ENCODE assay signal across 14 mouse cellular contexts in the genomic region with DNA sequence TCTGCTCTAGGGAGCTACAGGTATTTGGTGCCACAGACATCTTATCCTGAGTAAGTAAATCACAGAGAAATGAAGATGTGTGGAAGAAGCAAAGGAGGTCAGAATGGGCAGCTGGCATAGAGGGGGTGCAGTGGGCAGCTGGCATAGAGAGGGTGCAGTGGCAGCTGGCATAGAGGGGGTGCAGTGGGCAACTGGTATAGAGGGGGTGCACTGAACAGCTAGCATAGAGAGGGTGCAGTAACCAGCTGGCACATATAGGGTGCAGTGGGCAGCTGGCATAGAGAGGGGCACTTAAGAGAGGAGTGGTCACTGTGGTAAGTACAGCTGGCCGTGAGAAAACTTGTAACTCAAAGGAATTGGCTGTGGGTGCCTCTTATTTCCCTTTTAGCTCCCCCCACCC.
"Had no signal": no experiment of that assay in that cellular context is flagged by ENCODE, and none has a peak within 500 bp of the region (broad histone marks: within the 10 kb centered on the region; RNA-seq: fewer than 3 reads in every experiment).

No protein-coding gene starts in this region.

- H3K27me3 ChIP-seq: liver, embryonic 12.5 days; neural tube, embryonic 12.5 days had no signal

- H3K9ac ChIP-seq: kidney, embryonic 15.5 days; limb, embryonic 15.5 days; liver, embryonic 12.5 days; midbrain, embryonic 12.5 days; neural tube, embryonic 12.5 days had no signal

- H3K4me1 ChIP-seq: kidney, embryonic 15.5 days had no signal

- H3K27ac ChIP-seq: kidney, embryonic 15.5 days; limb, embryonic 15.5 days; liver, embryonic 12.5 days; midbrain, embryonic 12.5 days; neural tube, embryonic 12.5 days had no signal

- H3K4me2 ChIP-seq: kidney, embryonic 15.5 days; limb, embryonic 15.5 days; liver, embryonic 12.5 days; midbrain, embryonic 12.5 days; neural tube, embryonic 12.5 days had no signal

- DNase-seq: kidney, adult 2 months; kidney, postnatal 14 days; left cerebral cortex, postnatal 4 days; lung, postnatal 14 days; right cerebral cortex, postnatal 4 days; spleen, adult 18-20 months; thymus, adult 18-20 months; thymus, postnatal 14 days had no signal

- H3K4me3 ChIP-seq: kidney, embryonic 15.5 days; limb, embryonic 15.5 days; liver, embryonic 12.5 days; midbrain, embryonic 12.5 days; neural tube, embryonic 12.5 days had no signal

- H3K9me3 ChIP-seq: kidney, embryonic 15.5 days; limb, embryonic 15.5 days; liver, embryonic 12.5 days; midbrain, embryonic 12.5 days; neural tube, embryonic 12.5 days had no signal

- ATAC-seq: intestine, embryonic 16.5 days; liver, embryonic 12.5 days had no signal

- H3K36me3 ChIP-seq: kidney, embryonic 15.5 days; limb, embryonic 15.5 days; liver, embryonic 12.5 days; midbrain, embryonic 12.5 days; neural tube, embryonic 12.5 days had no signal
